Mouse (Mus musculus) thymus, postnatal 0 days (tissue): ENCODE measurements around the gene Tpp2. TPM values are rescaled to one million over a fixed set of nuclear protein-coding genes. Genes with fewer than 3 reads are reported as not detected.
"Not testable (repeated sequence)": the region's sequence is repeated elsewhere in the genome, so short reads cannot be mapped to it uniquely, and the experiment has no call there.

Source experiments
- DNase-seq: peaks from one replicate; pipeline ENCODE4 v3.0.0-alpha.2; 2015; ENCODE audit warnings: low spot score
- microRNA-seq: library from miRNA; unstranded; fragments of <30 nt; microRNA quantifications from one replicate; pipeline ENCODE4, GENCODE M21; 2016; ENCODE audit warnings: borderline number of aligned reads
- polyA plus RNA-seq: library from polyadenylated mRNA; unstranded; fragments of >200 nt; fragmentation: Nextera tagmentation; extraction: Ambion mirVana; gene quantifications from 2 replicates; pipeline ENCODE4 v1.2.1, GENCODE M21; 2015

Gene Tpp2
- polyA plus RNA-seq, 1 experiment from 2014 or later: 55.3 TPM

- no peak for DNase-seq
Measured at GRCm38 (mm10) chr1:44015556-44015955, 82.1 kb downstream of the Tpp2 start.

- DNase-seq: no peak
Measured at GRCm38 (mm10) chr1:44019934-44020333, 86.5 kb downstream of the Tpp2 start, which contains the start of gene Mettl21c. Gene Mettl21c, minus strand, starts transcription at chr1:44020034.

GRCm38 (mm10) chr1:44022656-44023055 lies 89.2 kb downstream of the Tpp2 start:
- DNase-seq: no peak

GRCm38 (mm10) chr1:44027651-44028050 lies 94.2 kb downstream of the Tpp2 start:
- DNase-seq: no peak

- DNase-seq: no peak
Measured at GRCm38 (mm10) chr1:44032213-44032612, 98.8 kb downstream of the Tpp2 start.

GRCm38 (mm10) chr1:44032948-44033347 lies 99.5 kb downstream of the Tpp2 start:
- DNase-seq: no peak

- peak; percentile 73 for DNase-seq
Measured at GRCm38 (mm10) chr1:44041797-44042554, 108.5 kb downstream of the Tpp2 start.

- DNase-seq: no peak
Measured at GRCm38 (mm10) chr1:44042555-44042915, 109.1 kb downstream of the Tpp2 start.

- DNase-seq: not testable (repeated sequence)
Measured at GRCm38 (mm10) chr1:44045689-44046088, 112.2 kb downstream of the Tpp2 start.

GRCm38 (mm10) chr1:44046556-44046955 lies 113.1 kb downstream of the Tpp2 start:
- no peak for DNase-seq

Small RNAs within 50 kb of the gene (microRNA-seq; reads per million reads assigned to microRNA genes)
- gene Gm24180: not detected

Other genes starting within 250 kb of the Tpp2 start
- 1.2 and 1.6 TPM in 2 replicates for gene 1500015O10Rik, start 203.0 kb upstream of the Tpp2 start, polyA plus RNA-seq
- 23.5 and 25.3 TPM in 2 replicates for gene Uxs1, start 105.8 kb upstream of the Tpp2 start, polyA plus RNA-seq
- gene Mettl21c, start 86.4 kb downstream of the Tpp2 start, polyA plus RNA-seq: 0.85 and 1.1 TPM in 2 replicates
- 0.17 and 0.20 TPM in 2 replicates for gene Gm8251, start 128.3 kb downstream of the Tpp2 start, polyA plus RNA-seq
- 154 and 161 TPM in 2 replicates for gene Tex30, start 168.8 kb downstream of the Tpp2 start, polyA plus RNA-seq
- 25.2 and 29.0 TPM in 2 replicates for gene Kdelc1, start 185.2 kb downstream of the Tpp2 start, polyA plus RNA-seq
- gene Bivm, start 185.3 kb downstream of the Tpp2 start, polyA plus RNA-seq: 10.1 and 10.3 TPM in 2 replicates
- 13.3 TPM in 2 replicates for gene Ercc5, start 214.1 kb downstream of the Tpp2 start, polyA plus RNA-seq